Mouse (Mus musculus) intestine, embryonic 16.5 days (tissue): ENCODE results near the gene Catsperb. TPM values are rescaled to one million over a fixed set of nuclear protein-coding genes. Genes with fewer than 3 reads are reported as not detected.
"Not testable (repeated sequence)": the region's sequence is repeated elsewhere in the genome, so short reads cannot be mapped to it uniquely, and the experiment has no call there.

Source experiments
- ATAC-seq: fragments of 200-750 bp; cut with Nextera tagmentation; 2 replicates; pipeline ENCODE4 v1.8.0; 2017; ENCODE audit warnings: moderate TSS enrichment, moderate library complexity
- H3K27ac ChIP-seq: fragments of 300-500 bp; sonication (generic); 2 replicates; pipeline ENCODE4 v1.5.1; 2014; ENCODE audit warnings: mild to moderate bottlenecking, low read length
- H3K27me3 ChIP-seq: fragments of 300-500 bp; sonication (generic); replicated peaks from 2 replicates; pipeline ENCODE4 v1.6.1; 2014; ENCODE audit warnings: low read length, control low read depth, mixed read lengths; ENCODE audit not compliant: control insufficient read depth, insufficient read depth
- H3K36me3 ChIP-seq: fragments of 300-500 bp; sonication (generic); 2 replicates; pipeline ENCODE4 v1.6.1; 2014; ENCODE audit warnings: low read length, control low read depth; ENCODE audit not compliant: control insufficient read depth, insufficient read depth
- H3K4me1 ChIP-seq: fragments of 300-500 bp; sonication (generic); 2 replicates; pipeline ENCODE4 v1.6.1; 2014; ENCODE audit warnings: low read length, control low read depth, mixed read lengths; ENCODE audit not compliant: control insufficient read depth, insufficient read depth
- H3K4me2 ChIP-seq: fragments of 300-500 bp; sonication (generic); 2 replicates; pipeline ENCODE4 v1.6.1; 2014; ENCODE audit warnings: low read depth, low read length, control low read depth
- H3K4me3 ChIP-seq: fragments of 300-500 bp; sonication (generic); 2 replicates; pipeline ENCODE4 v1.5.1; 2014; ENCODE audit warnings: mild to moderate bottlenecking, low read length
- H3K9ac ChIP-seq: fragments of 300-500 bp; sonication (generic); 2 replicates; pipeline ENCODE4 v1.6.1; 2014; ENCODE audit warnings: low read depth, low read length
- H3K9me3 ChIP-seq: fragments of 300-500 bp; sonication (generic); 2 replicates; pipeline ENCODE4 v1.6.1; 2016; ENCODE audit warnings: low read length, control low read depth; ENCODE audit not compliant: control insufficient read depth
- WGBS: fragments of 180-500 bp; shearing (Covaris S2); extraction: QIAGEN DNeasy Blood & Tissue Kit; methylation state at CpG from one replicate; pipeline ENCODE4 v1.1.7; 2014; 5-methylcytosine and 5-hydroxymethylcytosine counted together
- polyA plus RNA-seq: library from polyadenylated mRNA; unstranded; fragments of >200 nt; fragmentation: Nextera tagmentation; extraction: Ambion mirVana; gene quantifications from 2 replicates; pipeline ENCODE4 v1.2.1, GENCODE M21; 2015

Catsperb gene
- not detected in 2 replicates for polyA plus RNA-seq

GRCm38 (mm10) chr12:101404353-101404752, at the start of gene Catsperb:
Gene Catsperb (plus strand): TSS chr12:101404653.
- H3K9ac ChIP-seq, ATAC-seq, H3K4me1 ChIP-seq, H3K9me3 ChIP-seq, H3K36me3 ChIP-seq, H3K4me2 ChIP-seq, H3K27me3 ChIP-seq, H3K27ac ChIP-seq, H3K4me3 ChIP-seq: not testable (repeated sequence)
- 92% methylated on average over 1 of the region's 1 CpGs for WGBS

DNA sequence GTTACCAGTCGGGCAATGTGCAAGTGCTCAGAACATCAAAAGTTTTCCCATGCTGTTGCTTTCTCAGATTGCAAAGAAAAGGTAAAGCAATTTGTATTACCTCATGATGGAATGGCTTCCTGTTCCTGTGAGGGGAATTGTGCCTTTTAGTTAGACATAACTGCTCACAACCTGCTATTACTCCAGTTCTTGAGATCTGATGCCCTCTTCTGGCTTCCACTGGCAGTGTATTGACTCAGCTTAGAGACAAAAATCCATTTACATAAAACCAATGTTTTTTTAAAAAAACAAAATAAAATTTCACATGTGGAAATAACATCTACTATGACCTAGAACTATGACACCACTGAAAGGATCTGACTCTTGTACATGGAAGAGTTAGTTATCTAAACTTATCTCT, 43.0 kb upstream of the Catsperb start:
- not testable (repeated sequence) for H3K9me3 ChIP-seq, H3K27ac ChIP-seq, H3K4me3 ChIP-seq, H3K4me1 ChIP-seq, H3K27me3 ChIP-seq, H3K9ac ChIP-seq, H3K36me3 ChIP-seq, H3K4me2 ChIP-seq, ATAC-seq
- 80% methylated on average over 1 of the region's 1 CpGs for WGBS

DNA sequence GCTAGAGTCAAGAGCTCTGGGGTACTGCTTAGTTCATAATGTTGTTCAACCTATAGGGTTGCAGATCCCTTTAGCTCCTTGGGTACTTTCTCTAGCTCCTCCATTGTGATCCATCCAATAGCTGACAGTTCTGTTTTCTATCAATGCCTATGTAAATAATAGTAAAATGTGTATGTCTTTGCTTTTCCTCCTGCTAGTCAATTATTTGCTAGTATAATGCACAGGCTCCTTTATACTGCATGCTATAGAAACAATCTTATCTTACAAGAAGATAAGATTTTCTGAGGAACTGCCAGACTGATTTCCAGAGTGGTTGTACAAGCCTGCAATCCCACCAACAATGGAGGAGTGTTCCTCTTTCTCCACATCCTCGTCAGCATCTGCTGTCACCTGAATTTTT, 23.0 kb upstream of the Catsperb start:
- WGBS = no CpG with 5 or more reads among the region's 1 CpGs
- H3K4me2 ChIP-seq, H3K4me3 ChIP-seq, H3K4me1 ChIP-seq, H3K9me3 ChIP-seq, H3K36me3 ChIP-seq, H3K9ac ChIP-seq, H3K27ac ChIP-seq, H3K27me3 ChIP-seq: not testable (repeated sequence)
- ATAC-seq = peak; percentile 84

- Histone ChIP-seq H3K36me3 (no peaks in the 10 kb centered on the region), H3K4me1 (no peaks in the 10 kb centered on the region), H3K9ac (no peak overlapping the region), H3K27ac (no peak overlapping the region), H3K4me2 (no peak overlapping the region), H3K9me3 (no peaks in the 10 kb centered on the region), H3K4me3 (no peak overlapping the region), H3K27me3 (no peaks in the 10 kb centered on the region)
- no peak for ATAC-seq
- 84% methylated on average over 1 of the region's 1 CpGs for WGBS
Measured at GRCm38 (mm10) chr12:101426131-101426530, 21.7 kb downstream of the Catsperb start.

GRCm38 (mm10) chr12:101462051-101462450, 57.6 kb downstream of the Catsperb start:
- Histone ChIP-seq H3K4me2 (no peak overlapping the region), H3K9ac (no peak overlapping the region), H3K9me3 (no peaks in the 10 kb centered on the region), H3K4me3 (no peak overlapping the region), H3K27me3 (no peaks in the 10 kb centered on the region), H3K4me1 (no peaks in the 10 kb centered on the region), H3K27ac (no peak overlapping the region), H3K36me3 (no peaks in the 10 kb centered on the region)
- 93% methylated on average over 5 of the region's 5 CpGs for WGBS
- ATAC-seq = no peak

GRCm38 (mm10) chr12:101483571-101483970, 79.1 kb downstream of the Catsperb start:
- H3K36me3 ChIP-seq = no peaks in the 10 kb centered on the region
- H3K4me3 ChIP-seq = no peak overlapping the region
- no peak for ATAC-seq
- H3K9ac ChIP-seq = no peak overlapping the region
- no peak overlapping the region for H3K27ac ChIP-seq
- H3K9me3 ChIP-seq = no peaks in the 10 kb centered on the region
- no peak overlapping the region for H3K4me2 ChIP-seq
- no peaks in the 10 kb centered on the region for H3K4me1 ChIP-seq
- H3K27me3 ChIP-seq = no peaks in the 10 kb centered on the region

- not testable (repeated sequence) for ATAC-seq, H3K27me3 ChIP-seq, H3K27ac ChIP-seq, H3K4me3 ChIP-seq, H3K4me2 ChIP-seq, H3K9ac ChIP-seq, H3K4me1 ChIP-seq, H3K9me3 ChIP-seq, H3K36me3 ChIP-seq
- WGBS = 79% methylated on average over 2 of the region's 2 CpGs
Measured at GRCm38 (mm10) chr12:101511326-101511725, 106.9 kb downstream of the Catsperb start.

DNA sequence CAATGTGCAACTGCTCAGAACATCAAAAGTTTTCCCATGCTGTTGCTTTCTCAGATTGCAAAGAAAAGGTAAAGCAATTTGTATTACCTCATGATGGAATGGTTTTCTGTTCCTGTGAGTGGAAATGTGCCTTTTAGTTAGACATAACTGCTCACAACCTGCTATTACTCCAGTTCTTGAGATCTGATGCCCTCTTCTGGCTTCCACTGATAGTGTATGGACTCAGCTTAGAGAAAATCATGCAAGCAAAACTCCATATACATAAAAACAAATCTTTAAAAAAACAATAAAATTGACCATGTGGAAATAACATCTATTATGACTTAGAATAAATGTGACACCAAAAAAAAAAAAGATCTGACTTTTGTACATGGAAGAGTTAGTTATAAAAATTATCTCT, 202.2 kb downstream of the Catsperb start:
- not testable (repeated sequence) for H3K27ac ChIP-seq, H3K9me3 ChIP-seq, H3K27me3 ChIP-seq, H3K4me2 ChIP-seq, H3K4me3 ChIP-seq, H3K4me1 ChIP-seq, ATAC-seq, H3K36me3 ChIP-seq, H3K9ac ChIP-seq

- H3K9ac ChIP-seq = no peak overlapping the region
- no peak overlapping the region for H3K4me3 ChIP-seq
- no peaks in the 10 kb centered on the region for H3K36me3 ChIP-seq
- no peaks in the 10 kb centered on the region for H3K27me3 ChIP-seq
- WGBS = 79% methylated on average over 1 of the region's 1 CpGs
- H3K9me3 ChIP-seq = no peaks in the 10 kb centered on the region
- no peak overlapping the region for H3K27ac ChIP-seq
- H3K4me1 ChIP-seq = no peaks in the 10 kb centered on the region
- no peak for ATAC-seq
- no peak overlapping the region for H3K4me2 ChIP-seq
Measured at GRCm38 (mm10) chr12:101633137-101633536, 228.7 kb downstream of the Catsperb start.

GRCm38 (mm10) chr12:101667502-101667901, 263.0 kb downstream of the Catsperb start:
- H3K27me3 ChIP-seq = no peaks in the 10 kb centered on the region
- 84% methylated on average over 2 of the region's 2 CpGs for WGBS

More at GRCm38 (mm10) chr12:101667502-101667901, 263.0 kb downstream of the Catsperb start:
- Histone ChIP-seq H3K4me2 (no peak overlapping the region), H3K4me3 (no peak overlapping the region), H3K4me1 (no peaks in the 10 kb centered on the region), H3K27ac (no peak overlapping the region), H3K36me3 (no peaks in the 10 kb centered on the region), H3K9ac (no peak overlapping the region), H3K9me3 (no peaks in the 10 kb centered on the region)
- ATAC-seq = no peak
